Mouse (Mus musculus): ENCODE measurements around the gene Src. TPM values are rescaled to one million over a fixed set of nuclear protein-coding genes. Genes with fewer than 3 reads are reported as not detected.

Gene Src
- polyA plus RNA-seq, 1 experiment from 2014 or later, result 16.9 TPM

GRCm38 (mm10) chr2:157392331-157392730, 25.9 kb upstream of the Src start:
- Histone ChIP-seq H3K9ac (replicated peaks; ENCODE audit: low read length) (no peak overlapping the region), H3K27ac (ENCODE audit: low read length) (no peak overlapping the region), H3K4me2 (replicated peaks; ENCODE audit: low read depth, low read length) (no peak overlapping the region), H3K4me3 (ENCODE audit: low read length) (no peak overlapping the region), H3K9me3 (ENCODE audit: low read length) (no peaks in the 10 kb centered on the region), H3K36me3 (ENCODE audit: insufficient read depth, low read length) (peaks cover 17% of the 10 kb centered on the region; the same call in 1 of the 2 replicates), H3K27me3 (ENCODE audit: insufficient read depth, low read length) (no peaks in the 10 kb centered on the region), H3K4me1 (ENCODE audit: insufficient read depth, low read length) (no peaks in the 10 kb centered on the region)
- 97% methylated on average over 2 of the region's 2 CpGs for WGBS
- ATAC-seq (ENCODE audit: low FRiP score, low TSS enrichment), result no peak

- Histone ChIP-seq H3K27me3 (ENCODE audit: insufficient read depth, low read length) (no peaks in the 10 kb centered on the region), H3K4me1 (ENCODE audit: insufficient read depth, low read length) (no peaks in the 10 kb centered on the region), H3K4me2 (replicated peaks; ENCODE audit: low read depth, low read length) (no peak overlapping the region), H3K27ac (ENCODE audit: low read length) (no peak overlapping the region), H3K4me3 (ENCODE audit: low read length) (no peak overlapping the region), H3K36me3 (ENCODE audit: insufficient read depth, low read length) (peaks cover 22% of the 10 kb centered on the region), H3K9me3 (ENCODE audit: low read length) (peaks cover 6% of the 10 kb centered on the region), H3K9ac (replicated peaks; ENCODE audit: low read length) (no peak overlapping the region)
- 93% methylated on average over 4 of the region's 4 CpGs for WGBS
- no peak for ATAC-seq (ENCODE audit: low FRiP score, low TSS enrichment)
Measured at GRCm38 (mm10) chr2:157393549-157393948, 24.7 kb upstream of the Src start.

GRCm38 (mm10) chr2:157394868-157395267, 23.4 kb upstream of the Src start:
- Histone ChIP-seq H3K4me2 (replicated peaks; ENCODE audit: low read depth, low read length) (no peak overlapping the region), H3K4me1 (ENCODE audit: insufficient read depth, low read length) (no peaks in the 10 kb centered on the region)

DNA sequence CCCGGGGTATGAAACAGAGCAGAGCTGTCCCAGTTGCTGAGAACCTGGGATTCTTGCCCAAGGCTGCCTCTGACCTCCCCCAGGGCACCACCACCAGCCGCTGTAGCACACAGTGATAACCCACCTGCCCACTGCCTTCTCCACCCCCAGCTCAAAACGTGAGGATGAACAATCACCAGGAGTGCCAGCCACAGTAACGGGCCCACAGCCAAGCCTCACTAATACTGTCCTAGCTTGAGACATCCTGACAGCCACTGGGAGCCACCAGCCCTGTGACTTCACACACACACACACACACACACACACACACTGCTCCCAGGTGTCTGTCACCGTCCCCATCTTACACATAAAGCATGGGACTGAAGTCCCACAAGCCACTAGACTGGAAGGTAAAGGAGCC, 22.9 kb upstream of the Src start:
- 70% methylated on average over 5 of the region's 5 CpGs for WGBS
- no peak overlapping the region for H3K27ac ChIP-seq (ENCODE audit: low read length)

More at GRCm38 (mm10) chr2:157394868-157395267, 23.4 kb upstream of the Src start:
- 78% methylated on average over 6 of the region's 6 CpGs for WGBS
- Histone ChIP-seq H3K9me3 (ENCODE audit: low read length) (peaks cover 7% of the 10 kb centered on the region), H3K9ac (replicated peaks; ENCODE audit: low read length) (no peak overlapping the region), H3K27me3 (ENCODE audit: insufficient read depth, low read length) (no peaks in the 10 kb centered on the region), H3K4me3 (ENCODE audit: low read length) (no peak overlapping the region), H3K36me3 (ENCODE audit: insufficient read depth, low read length) (peaks cover 23% of the 10 kb centered on the region), H3K27ac (ENCODE audit: low read length) (no peak overlapping the region)
- no peak for ATAC-seq (ENCODE audit: low FRiP score, low TSS enrichment)

GRCm38 (mm10) chr2:157395960-157396359, 22.3 kb upstream of the Src start:
- H3K27ac ChIP-seq (ENCODE audit: low read length), result no peak overlapping the region
- ATAC-seq (ENCODE audit: low FRiP score, low TSS enrichment), result no peak

More for the DNA sequence above, 22.9 kb upstream of the Src start:
- ATAC-seq (ENCODE audit: low FRiP score, low TSS enrichment), result no peak
- Histone ChIP-seq H3K36me3 (ENCODE audit: insufficient read depth, low read length) (peaks cover 23% of the 10 kb centered on the region), H3K27me3 (ENCODE audit: insufficient read depth, low read length) (no peaks in the 10 kb centered on the region), H3K4me2 (replicated peaks; ENCODE audit: low read depth, low read length) (no peak overlapping the region), H3K9ac (replicated peaks; ENCODE audit: low read length) (no peak overlapping the region), H3K4me1 (ENCODE audit: insufficient read depth, low read length) (no peaks in the 10 kb centered on the region), H3K4me3 (ENCODE audit: low read length) (no peak overlapping the region), H3K9me3 (ENCODE audit: low read length) (peaks cover 7% of the 10 kb centered on the region)

DNA sequence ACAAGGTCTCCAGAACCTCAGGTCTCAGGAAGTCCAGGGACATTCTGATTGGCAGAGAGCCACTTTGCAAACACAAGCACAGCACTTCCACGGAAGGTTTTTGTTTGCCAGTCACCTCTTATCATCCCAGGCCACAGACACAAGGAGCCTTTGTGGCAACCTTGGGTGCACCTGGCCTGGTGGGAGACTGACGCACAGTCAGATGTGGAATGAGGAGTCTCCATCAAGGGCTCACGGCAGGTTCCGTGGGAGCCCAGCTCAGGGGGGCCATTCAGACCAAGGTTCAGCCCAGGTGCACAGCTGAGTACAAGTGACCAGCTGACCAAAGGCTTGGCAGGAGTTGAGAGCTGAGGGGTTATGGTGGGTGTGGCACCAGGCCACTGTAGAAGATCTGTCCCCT, 20.9 kb upstream of the Src start:
- peaks cover 20% of the 10 kb centered on the region for H3K36me3 ChIP-seq (ENCODE audit: insufficient read depth, low read length)
- ATAC-seq (ENCODE audit: low FRiP score, low TSS enrichment), result no peak
- H3K27ac ChIP-seq (ENCODE audit: low read length), result no peak overlapping the region
- no peaks in the 10 kb centered on the region for H3K27me3 ChIP-seq (ENCODE audit: insufficient read depth, low read length)
- 85% methylated on average over 4 of the region's 4 CpGs for WGBS
- no peak overlapping the region for H3K4me3 ChIP-seq (ENCODE audit: low read length)
- peaks cover 7% of the 10 kb centered on the region for H3K9me3 ChIP-seq (ENCODE audit: low read length)
- H3K9ac ChIP-seq (replicated peaks; ENCODE audit: low read length), result no peak overlapping the region
- no peak overlapping the region for H3K4me2 ChIP-seq (replicated peaks; ENCODE audit: low read depth, low read length)
- no peaks in the 10 kb centered on the region for H3K4me1 ChIP-seq (ENCODE audit: insufficient read depth, low read length)

More at GRCm38 (mm10) chr2:157395960-157396359, 22.3 kb upstream of the Src start:
- Histone ChIP-seq H3K27me3 (ENCODE audit: insufficient read depth, low read length) (no peaks in the 10 kb centered on the region), H3K36me3 (ENCODE audit: insufficient read depth, low read length) (peaks cover 23% of the 10 kb centered on the region), H3K4me2 (replicated peaks; ENCODE audit: low read depth, low read length) (no peak overlapping the region), H3K4me1 (ENCODE audit: insufficient read depth, low read length) (no peaks in the 10 kb centered on the region), H3K9ac (replicated peaks; ENCODE audit: low read length) (no peak overlapping the region), H3K9me3 (ENCODE audit: low read length) (peaks cover 7% of the 10 kb centered on the region), H3K4me3 (ENCODE audit: low read length) (no peak overlapping the region)
- 48% methylated on average over 13 of the region's 13 CpGs for WGBS

GRCm38 (mm10) chr2:157398539-157398938, 19.7 kb upstream of the Src start:
- no peaks in the 10 kb centered on the region for H3K27me3 ChIP-seq (ENCODE audit: insufficient read depth, low read length)
- H3K4me2 ChIP-seq (replicated peaks; ENCODE audit: low read depth, low read length), result no peak overlapping the region
- H3K9ac ChIP-seq (replicated peaks; ENCODE audit: low read length), result no peak overlapping the region
- H3K9me3 ChIP-seq (ENCODE audit: low read length), result peaks cover 7% of the 10 kb centered on the region
- no peak overlapping the region for H3K4me3 ChIP-seq (ENCODE audit: low read length)
- H3K4me1 ChIP-seq (ENCODE audit: insufficient read depth, low read length), result no peaks in the 10 kb centered on the region
- WGBS, result 98% methylated on average over 4 of the region's 4 CpGs
- H3K27ac ChIP-seq (ENCODE audit: low read length), result no peak overlapping the region
- H3K36me3 ChIP-seq (ENCODE audit: insufficient read depth, low read length), result peaks cover 20% of the 10 kb centered on the region
- ATAC-seq (ENCODE audit: low FRiP score, low TSS enrichment), result no peak

GRCm38 (mm10) chr2:157399797-157400196, 18.4 kb upstream of the Src start:
- no peaks in the 10 kb centered on the region for H3K4me1 ChIP-seq (ENCODE audit: insufficient read depth, low read length)
- no peak overlapping the region for H3K4me3 ChIP-seq (ENCODE audit: low read length)
- H3K36me3 ChIP-seq (ENCODE audit: insufficient read depth, low read length), result peaks cover 20% of the 10 kb centered on the region
- no peak overlapping the region for H3K27ac ChIP-seq (ENCODE audit: low read length)
- peaks cover 7% of the 10 kb centered on the region for H3K9me3 ChIP-seq (ENCODE audit: low read length)
- ATAC-seq (ENCODE audit: low FRiP score, low TSS enrichment), result no peak
- WGBS, result 83% methylated on average over 10 of the region's 10 CpGs
- H3K4me2 ChIP-seq (replicated peaks; ENCODE audit: low read depth, low read length), result no peak overlapping the region
- H3K27me3 ChIP-seq (ENCODE audit: insufficient read depth, low read length), result no peaks in the 10 kb centered on the region
- no peak overlapping the region for H3K9ac ChIP-seq (replicated peaks; ENCODE audit: low read length)

- H3K4me3 ChIP-seq (ENCODE audit: low read length), result no peak overlapping the region
- no peak for ATAC-seq (ENCODE audit: low FRiP score, low TSS enrichment)
- H3K27ac ChIP-seq (ENCODE audit: low read length), result no peak overlapping the region
- peaks cover 7% of the 10 kb centered on the region for H3K9me3 ChIP-seq (ENCODE audit: low read length)
- peaks cover 20% of the 10 kb centered on the region for H3K36me3 ChIP-seq (ENCODE audit: insufficient read depth, low read length)
- H3K4me2 ChIP-seq (replicated peaks; ENCODE audit: low read depth, low read length), result no peak overlapping the region
- no peak overlapping the region for H3K9ac ChIP-seq (replicated peaks; ENCODE audit: low read length)
- H3K27me3 ChIP-seq (ENCODE audit: insufficient read depth, low read length), result no peaks in the 10 kb centered on the region
- WGBS, result 86% methylated on average over 6 of the region's 6 CpGs
- no peaks in the 10 kb centered on the region for H3K4me1 ChIP-seq (ENCODE audit: insufficient read depth, low read length)
Measured at GRCm38 (mm10) chr2:157400491-157400890, 17.8 kb upstream of the Src start.

DNA sequence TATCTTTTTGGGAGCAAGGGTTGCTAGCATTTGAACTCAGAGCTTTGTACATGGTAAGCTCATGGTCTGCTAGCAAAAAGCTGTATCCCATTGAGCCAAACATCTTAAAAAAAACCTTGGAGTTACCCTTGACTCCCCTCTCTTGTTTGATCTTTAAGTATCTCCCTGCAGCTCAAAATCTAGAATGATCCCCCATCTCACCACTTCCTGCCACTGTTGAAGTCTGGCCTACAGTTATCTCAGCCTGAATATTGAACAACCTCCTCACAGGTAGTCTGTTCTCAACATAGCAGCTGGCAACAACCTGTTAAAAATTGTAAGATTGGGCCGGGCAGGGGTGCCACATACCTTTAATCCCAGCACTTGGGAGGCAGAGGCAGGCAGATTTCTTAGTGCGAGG, 17.0 kb upstream of the Src start:
- H3K9me3 ChIP-seq (ENCODE audit: low read length), result peaks cover 7% of the 10 kb centered on the region
- ATAC-seq (ENCODE audit: low FRiP score, low TSS enrichment), result no peak
- WGBS, result 95% methylated on average over 2 of the region's 2 CpGs
- no peak overlapping the region for H3K9ac ChIP-seq (replicated peaks; ENCODE audit: low read length)
- H3K27me3 ChIP-seq (ENCODE audit: insufficient read depth, low read length), result no peaks in the 10 kb centered on the region
- no peaks in the 10 kb centered on the region for H3K4me1 ChIP-seq (ENCODE audit: insufficient read depth, low read length)
- H3K36me3 ChIP-seq (ENCODE audit: insufficient read depth, low read length), result peaks cover 17% of the 10 kb centered on the region
- H3K4me2 ChIP-seq (replicated peaks; ENCODE audit: low read depth, low read length), result no peak overlapping the region
- H3K4me3 ChIP-seq (ENCODE audit: low read length), result no peak overlapping the region
- H3K27ac ChIP-seq (ENCODE audit: low read length), result no peak overlapping the region
